Mouse (Mus musculus) cerebellum, postnatal 36 days (tissue): Measurements from ENCODE around the gene Lama5.

Experiments used
- DNase-seq, 2 experiments: peaks; one replicate each; pipeline ENCODE4 v3.0.0; 2021 to 2022; ENCODE audit warnings: mixed read lengths in 2 of 2

Lama5 gene

DNA sequence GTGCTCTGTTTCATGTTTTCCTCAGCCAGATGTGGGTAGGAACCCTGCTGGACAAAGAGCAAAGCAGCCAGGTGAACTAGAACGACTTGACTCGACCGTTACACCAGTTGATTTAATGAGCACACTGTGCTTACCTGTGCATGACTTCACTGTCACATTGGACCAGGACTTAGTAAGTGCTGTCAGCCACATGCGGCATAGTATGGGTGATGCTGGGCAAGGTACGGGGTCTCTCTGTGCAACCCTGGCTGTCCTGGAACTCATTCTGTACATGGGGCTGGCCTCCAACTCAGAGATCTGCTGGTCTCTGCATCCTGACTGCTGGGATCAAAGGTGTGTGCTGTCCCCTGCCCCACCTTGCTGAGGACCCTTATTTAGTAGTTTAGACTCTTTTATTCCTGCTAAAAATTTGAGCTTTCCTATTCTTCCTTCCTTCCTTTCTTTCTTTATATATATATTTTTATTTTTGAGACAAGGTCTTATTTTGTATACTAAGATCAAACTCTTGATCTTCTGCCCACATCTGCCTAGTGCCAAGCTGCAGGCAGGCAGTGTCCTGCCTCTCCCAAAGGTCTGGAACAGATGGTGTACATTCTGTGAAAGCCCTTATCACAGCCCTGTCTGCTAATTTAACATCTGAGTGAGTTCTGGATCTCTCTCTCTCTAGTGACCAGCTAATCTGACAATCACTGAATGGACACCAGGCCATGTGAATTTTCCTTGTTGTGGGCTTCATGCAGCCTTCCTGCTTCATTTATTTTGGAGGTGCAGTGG lies 29.0 kb upstream of the Lama5 start:
- no peak for DNase-seq

GRCm38 (mm10) chr2:180251838-180252237 lies 26.2 kb upstream of the Lama5 start:
- DNase-seq = no peak

DNA sequence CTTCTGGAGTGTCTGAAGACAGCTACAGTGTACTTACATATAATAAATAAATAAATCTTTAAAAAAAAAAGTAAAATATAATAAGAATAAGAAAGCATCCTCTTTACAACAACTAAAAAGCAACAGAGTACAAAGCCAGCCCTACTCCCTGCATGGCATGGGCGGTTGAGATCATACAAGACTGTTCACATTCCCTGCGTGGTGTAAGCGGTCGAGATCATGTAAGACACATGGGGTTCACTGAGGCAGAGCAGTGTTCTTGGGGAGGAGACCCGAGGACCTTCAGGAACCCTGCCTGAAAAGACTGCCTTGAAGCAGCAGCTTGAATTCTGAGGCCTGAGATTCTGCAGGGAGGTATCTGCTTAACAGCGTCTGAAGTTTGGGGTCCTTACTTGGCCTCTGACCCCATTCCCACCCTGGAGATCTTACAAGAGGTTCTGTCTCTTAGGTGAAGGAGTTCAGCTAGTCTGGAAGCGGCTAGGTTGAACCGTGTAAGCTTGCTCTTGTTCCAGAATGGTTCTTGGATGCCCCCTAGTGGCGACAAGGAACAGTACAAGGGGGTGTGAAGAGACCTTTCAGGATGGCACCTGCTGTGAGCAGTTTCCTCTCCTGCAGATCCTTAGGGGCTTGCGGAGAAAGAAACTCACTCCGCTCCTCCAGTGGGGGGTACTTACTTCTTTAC lies 25.4 kb upstream of the Lama5 start:
- DNase-seq = peak; percentile 76 to 84

- DNase-seq = no peak
Measured at GRCm38 (mm10) chr2:180248947-180249660, 23.4 kb upstream of the Lama5 start.

DNA sequence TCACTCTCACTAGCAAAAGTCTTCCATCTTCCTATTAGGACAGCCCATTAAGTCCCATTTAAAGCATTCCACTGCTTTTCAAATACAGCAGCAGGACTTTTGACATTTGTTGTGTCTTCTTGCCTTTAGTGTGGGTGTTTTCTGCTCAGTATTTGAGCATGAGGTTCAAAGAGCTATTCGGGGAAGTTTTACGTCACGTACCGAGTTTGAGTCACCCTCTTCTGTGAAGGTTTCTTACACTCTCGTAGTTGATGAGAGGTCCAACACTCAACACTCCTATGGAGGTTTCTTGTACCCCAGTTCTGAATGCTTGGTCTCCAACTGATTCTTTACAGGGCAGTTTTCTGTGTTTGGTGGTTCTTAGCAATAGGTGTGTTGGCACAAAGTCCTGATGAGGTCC lies 22.3 kb upstream of the Lama5 start:
- no peak for DNase-seq

- DNase-seq = no peak
Measured at GRCm38 (mm10) chr2:180243108-180243507, 17.4 kb upstream of the Lama5 start.

GRCm38 (mm10) chr2:180238591-180238990 lies 12.9 kb upstream of the Lama5 start:
- DNase-seq = no peak

DNA sequence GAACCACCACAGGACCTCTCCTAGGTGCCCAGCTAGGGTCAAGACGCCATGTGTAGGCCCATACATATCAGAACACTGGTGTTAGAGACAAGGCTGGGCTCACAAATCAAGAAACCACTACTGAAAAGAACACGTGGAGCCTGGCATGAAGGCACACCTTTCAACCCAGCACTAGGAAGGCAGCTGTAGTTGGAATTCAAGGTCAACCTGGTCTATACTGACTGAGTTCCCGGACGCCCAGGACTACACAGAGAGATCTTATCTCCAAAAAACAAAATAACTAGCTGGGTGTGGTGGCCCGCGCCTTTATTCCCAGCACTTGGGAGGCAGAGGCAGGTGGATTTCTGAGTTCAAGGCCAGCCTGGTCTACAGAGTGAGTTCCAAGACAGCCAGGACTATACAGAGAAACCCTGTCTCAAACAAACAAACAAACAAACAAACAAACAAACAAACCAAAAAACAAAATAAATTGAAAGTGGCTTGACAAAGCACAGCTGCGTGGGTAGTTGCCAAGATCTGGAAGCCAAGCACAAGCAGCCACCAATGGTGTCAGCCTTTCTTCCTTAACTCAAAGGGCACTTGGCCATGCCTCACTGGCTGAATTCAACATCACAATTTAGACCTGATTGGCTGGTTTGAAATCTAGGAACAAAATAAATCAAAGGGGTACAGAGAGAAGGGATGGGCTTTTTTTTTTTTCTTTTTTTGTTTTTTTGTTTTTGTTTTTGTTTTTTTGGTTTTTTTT lies 12.1 kb upstream of the Lama5 start:
- DNase-seq = no peak

DNA sequence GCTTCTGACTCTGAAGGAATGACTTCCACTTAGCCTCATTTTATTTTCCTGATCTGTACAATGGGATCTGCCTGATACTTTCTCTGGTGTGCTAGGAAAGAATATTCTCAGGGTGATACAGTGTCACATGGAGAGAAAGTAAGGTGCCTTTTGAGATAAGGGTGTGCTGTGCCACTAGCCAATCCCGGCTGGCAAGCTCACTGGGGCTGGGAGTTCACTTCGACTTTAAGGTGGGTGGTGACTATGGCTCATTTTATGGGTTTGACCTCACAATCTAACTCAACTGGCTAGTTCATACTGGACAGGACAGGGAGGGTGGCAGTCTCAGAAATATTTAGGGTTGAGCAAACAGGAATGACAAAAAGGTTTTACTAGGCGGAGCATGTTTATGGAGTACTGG lies 11.3 kb upstream of the Lama5 start:
- no peak for DNase-seq

- DNase-seq = no peak
Measured at GRCm38 (mm10) chr2:180236500-180236899, 10.8 kb upstream of the Lama5 start.

DNA sequence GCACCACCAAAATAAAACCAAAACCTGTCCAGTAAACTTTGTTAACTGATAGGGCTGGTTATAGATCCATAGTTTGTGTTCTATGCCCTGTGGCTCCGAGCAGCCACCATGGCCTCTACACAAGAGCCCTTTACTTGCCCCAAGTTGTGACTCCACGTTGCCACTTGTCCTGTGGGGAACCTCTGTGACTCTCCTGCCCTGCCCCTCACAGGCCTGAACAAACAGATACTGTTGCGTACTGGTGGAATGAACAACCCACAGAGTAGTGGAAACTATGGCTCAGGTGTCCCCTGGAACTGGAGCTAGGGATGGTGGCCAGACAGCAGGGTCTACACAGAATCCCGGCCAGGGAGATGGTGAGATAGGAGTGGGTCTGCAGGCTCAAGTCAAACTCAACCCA lies 10.1 kb upstream of the Lama5 start:
- DNase-seq = no peak

- DNase-seq = no peak
Measured at GRCm38 (mm10) chr2:180234980-180235379, 9.3 kb upstream of the Lama5 start.

- DNase-seq = no peak
Measured at GRCm38 (mm10) chr2:180234353-180234752, 8.7 kb upstream of the Lama5 start.

DNA sequence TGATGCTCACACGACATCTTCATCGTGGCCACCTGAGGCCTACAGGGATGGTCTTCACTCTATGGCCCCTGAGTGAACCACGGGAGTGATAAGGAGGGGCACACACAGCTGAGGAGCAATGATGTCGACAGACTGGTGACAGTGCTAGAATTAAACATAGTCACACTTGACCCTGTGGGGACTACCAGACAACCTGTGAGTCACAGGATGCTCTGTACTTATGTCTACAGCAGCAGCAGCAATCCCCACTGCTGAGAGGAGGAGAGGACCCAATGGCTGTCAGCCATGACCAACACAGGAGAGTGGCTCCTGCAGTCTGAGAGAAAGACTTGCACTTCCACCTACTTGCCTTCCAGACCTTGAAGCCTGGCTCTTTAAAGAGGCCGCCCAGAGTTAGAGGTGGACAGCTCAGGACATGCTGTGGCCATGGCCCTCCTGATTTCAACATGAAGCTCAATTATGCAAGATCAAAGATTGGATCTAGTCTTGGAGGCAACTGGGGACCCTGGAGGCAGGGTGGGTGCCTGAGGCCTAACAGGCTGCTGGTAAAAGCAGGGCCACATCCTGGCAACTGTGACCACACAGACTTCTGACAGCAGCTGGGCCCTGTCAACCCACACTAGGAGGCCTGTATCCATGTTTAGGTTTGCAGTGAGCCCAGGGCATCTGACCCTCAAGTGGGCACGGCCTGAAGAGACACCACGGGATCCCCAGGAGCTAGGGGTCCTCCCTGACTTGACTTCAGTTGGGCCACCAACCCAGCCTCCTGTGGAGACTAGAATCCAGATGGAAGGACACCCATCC lies 7.6 kb upstream of the Lama5 start:
- no peak for DNase-seq

- no peak for DNase-seq
Measured at GRCm38 (mm10) chr2:180230482-180230881, 4.8 kb upstream of the Lama5 start.

DNA sequence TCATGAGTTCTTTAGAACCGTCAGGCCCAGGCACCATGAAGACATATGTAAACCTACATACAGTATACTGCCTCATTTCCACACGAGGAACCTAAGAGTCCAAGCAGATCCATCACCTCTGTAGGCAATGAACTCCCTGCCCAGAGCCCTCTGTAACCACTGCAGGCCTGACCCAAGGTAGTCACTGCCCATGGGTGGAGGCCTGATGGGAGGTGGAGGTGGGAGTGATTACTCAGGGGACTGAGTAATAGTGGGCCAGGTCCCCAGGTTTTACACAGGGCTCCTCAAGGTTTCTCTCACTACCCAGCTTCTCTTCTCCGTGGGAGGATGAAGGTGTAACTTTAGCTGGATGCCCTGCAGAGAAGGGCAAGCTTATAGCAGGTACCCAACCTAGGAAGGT lies 3.5 kb upstream of the Lama5 start:
- no peak for DNase-seq

DNA sequence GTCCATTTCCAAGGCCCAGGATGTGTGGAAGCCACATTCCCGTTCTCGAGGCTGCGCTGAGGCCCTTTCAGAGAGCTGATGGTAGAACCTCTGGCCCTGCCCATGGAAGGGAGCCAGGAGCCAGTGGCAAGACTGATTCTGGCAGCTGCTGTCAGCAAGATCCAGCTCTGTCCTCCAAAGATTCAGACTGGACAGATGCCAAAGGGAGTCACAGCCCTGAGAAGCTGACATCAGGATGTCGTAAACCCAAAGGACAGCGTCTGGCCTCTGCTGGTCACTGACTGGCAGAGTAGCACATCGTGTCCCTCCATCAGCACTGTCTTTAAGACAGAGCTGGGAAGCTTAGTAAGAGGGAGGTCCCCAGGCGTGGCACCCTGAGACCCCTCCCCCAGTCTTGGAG lies 2.9 kb upstream of the Lama5 start:
- no peak for DNase-seq

DNA sequence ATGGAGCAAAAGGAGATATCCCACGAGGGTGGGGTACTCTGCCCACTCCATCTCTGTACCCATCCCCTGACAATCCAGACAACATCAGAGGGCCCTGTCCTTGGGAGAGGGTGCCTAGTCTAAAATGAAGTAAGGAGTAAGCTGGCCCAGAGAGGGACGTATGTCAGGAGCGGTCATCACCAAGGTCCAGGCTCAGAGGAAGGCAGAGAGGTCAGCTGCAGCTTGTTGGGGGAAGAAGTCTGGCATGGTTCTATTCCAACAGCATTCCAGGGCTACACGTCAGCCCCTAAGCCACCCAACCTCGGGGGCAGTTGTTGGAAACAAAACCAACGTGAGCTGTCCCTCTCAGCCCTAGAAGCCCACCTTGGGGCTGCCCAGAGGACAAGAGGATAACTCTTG lies 2.4 kb upstream of the Lama5 start:
- no peak for DNase-seq

DNA sequence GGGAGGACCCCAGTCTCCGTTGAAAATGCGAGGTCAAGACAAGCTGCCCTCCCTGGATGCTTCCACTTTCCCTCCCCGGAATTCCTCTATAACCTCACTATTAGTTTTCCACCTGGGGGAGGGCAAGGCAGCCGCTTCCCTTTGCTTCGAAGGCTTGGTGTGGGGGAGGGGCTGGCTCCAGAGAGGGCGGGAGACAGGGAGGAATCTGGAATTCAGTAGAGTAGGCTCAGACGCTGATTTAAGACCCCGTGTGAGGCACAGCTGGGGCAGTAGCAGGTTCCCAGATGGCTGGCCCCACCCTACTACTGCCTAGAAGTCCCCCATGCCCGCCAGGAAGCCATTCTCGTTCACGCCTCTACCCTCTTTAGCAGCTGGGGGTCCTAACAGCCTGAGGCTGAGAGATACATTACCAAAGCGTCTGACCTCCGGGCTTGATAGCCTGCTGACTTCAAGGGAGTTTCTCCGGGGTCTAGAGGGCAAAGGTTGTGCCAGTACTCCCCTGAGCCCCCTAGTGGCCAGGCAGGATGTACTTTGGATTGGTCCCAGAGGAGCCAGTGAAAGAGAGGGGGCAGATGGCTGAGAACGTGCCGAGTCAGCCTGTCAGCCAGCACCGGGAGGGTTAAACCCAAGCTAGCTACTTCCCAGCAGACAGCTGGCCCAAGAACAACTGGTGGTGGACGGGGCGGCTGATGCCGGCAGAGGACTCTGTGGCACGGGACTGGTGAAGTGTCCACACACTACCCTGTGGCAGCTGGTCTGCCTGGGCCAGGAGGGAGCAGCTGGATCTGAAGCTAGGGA lies 1.8 kb upstream of the Lama5 start:
- DNase-seq = peak; percentile 31 to 38

GRCm38 (mm10) chr2:180225044-180225761 lies 456 bp downstream of the Lama5 start:
- DNase-seq = peak; percentile 15 to 38

- DNase-seq = no peak
Measured at GRCm38 (mm10) chr2:180224647-180225043, 1.0 kb downstream of the Lama5 start.
